In genomic region chr12:106055799-106056198, GRCm38 (mm10) we compare ENCODE assay signal across 9 mouse cellular contexts. TPM values are rescaled to one million over a fixed set of nuclear protein-coding genes. Genes with fewer than 3 reads are reported as not detected.
A peak's percentile ranks its signal among the peaks of the same experiment; 100 is the strongest.
DNase-seq lines count a peak whose midpoint lies in the region; ATAC-seq lines count a peak whose summit lies in the region.
"Had no signal": no experiment of that assay in that cellular context is flagged by ENCODE, and none has a peak within 500 bp of the region (broad histone marks: within the 10 kb centered on the region; RNA-seq: fewer than 3 reads in every experiment).

No protein-coding gene starts in this region.

- H3K27ac ChIP-seq in forebrain, embryonic 12.5 days: no peak overlapping the region

- DNase-seq in MEL-GATA-1-ER (ENCODE audit: extremely low read depth, low read depth): peak; percentile 42
- peak; percentile 62 for DNase-seq in c-Kit-positive CD71-negative TER-119-negative erythroid progenitor cells, embryonic 14.5 days (ENCODE audit: low read depth)
- peak; percentile 89 for DNase-seq in heart, postnatal 4 days
- DNase-seq in layer of hippocampus, postnatal 25 days (ENCODE audit: extremely low spot score in 1 of 2, low spot score in 1 of 2): peak; percentile 84 to 98
- DNase-seq in lung, postnatal 25 days (ENCODE audit: low spot score): peak; percentile 82
- peak; percentile 85 for DNase-seq in right cerebral cortex, adult 18-20 months
- peak; percentile 58 for DNase-seq in urinary bladder, adult 2 months (ENCODE audit: low spot score)

- H3K4me1 ChIP-seq in forebrain, embryonic 12.5 days: peaks cover 4% of the 10 kb centered on the region; the same call in 1 of the 2 replicates

- H3K4me3 ChIP-seq in forebrain, embryonic 12.5 days (replicated peaks): no peak overlapping the region
- H3K4me3 ChIP-seq: megakaryocyte, embryonic 14.5 days had no signal

- 53% methylated on average over 6 of the region's 6 CpGs for WGBS in forebrain, embryonic 12.5 days

- no peak overlapping the region for H3K9ac ChIP-seq in forebrain, embryonic 12.5 days

- H3K9me3 ChIP-seq in forebrain, embryonic 12.5 days: no peaks in the 10 kb centered on the region
- H3K9me3 ChIP-seq: megakaryocyte, embryonic 14.5 days had no signal

- peaks cover 39% of the 10 kb centered on the region for H3K36me3 ChIP-seq in forebrain, embryonic 12.5 days (replicated peaks)

- H3K27me3 ChIP-seq in forebrain, embryonic 12.5 days: no peaks in the 10 kb centered on the region
- H3K27me3 ChIP-seq: megakaryocyte, embryonic 14.5 days had no signal

- H3K4me2 ChIP-seq in forebrain, embryonic 12.5 days: no peak overlapping the region

- ATAC-seq in forebrain, embryonic 12.5 days (ENCODE audit: low FRiP score): peak; percentile 70; the same call in 1 of the 2 replicates

RNA-seq across cellular contexts. Expression of gene Vrk1, which starts 45.8 kb away (rescaled TPM):
- 97.7 and 106 TPM in 2 replicates for polyA plus RNA-seq in forebrain, embryonic 12.5 days (2016; fragmentation: Nextera tagmentation; extraction: Ambion mirVana)
- 10 to 100 TPM; 26.4 to 28.0 TPM for total RNA-seq in heart, postnatal 4 days (2021)
- 10 to 100 TPM; 16.6 to 17.7 TPM for total RNA-seq in layer of hippocampus, postnatal 25 days (2021)
- 14.1 and 14.4 TPM in 2 replicates for polyA plus RNA-seq in urinary bladder, adult 2 months (2012; rRNA removed)
